Mouse (Mus musculus) mouse embryonic stem cell (cell line): ENCODE data around the gene Speer3.
"Not testable (repeated sequence)": the region's sequence is repeated elsewhere in the genome, so short reads cannot be mapped to it uniquely, and the experiment has no call there.

Source experiments
- in situ Hi-C, 2 experiments: fragments of 300-500 bp; cut with MboI; formaldehyde crosslinking; loops; 1 replicate in 1 of 2; 3 replicates in 1 of 2; pipeline ENCODE4 v1.14.3; 2019 to 2020; ENCODE audit warnings: low sequenced_read_pairs in 2 of 2, low pct_unique_long_range_greater_than_20kb in 1 of 2, mixed read lengths in 1 of 2; ENCODE audit not compliant: unreplicated experiment in 1 of 2

Speer3 gene

GRCm38 (mm10) chr5:13791319-13791718 lies at the start of gene Speer3:
TSS of gene Speer3 (plus strand) at chr5:13791619.
- in situ Hi-C loops = no loop called here

GRCm38 (mm10) chr5:13810496-13810895 lies 19.1 kb downstream of the Speer3 start:
- in situ Hi-C loops = not testable (repeated sequence)

- in situ Hi-C loops = no loop called here
Measured at GRCm38 (mm10) chr5:13825108-13825507, 33.7 kb downstream of the Speer3 start.

GRCm38 (mm10) chr5:13826708-13827107 lies 35.3 kb downstream of the Speer3 start:
- in situ Hi-C loops = no loop called here

DNA sequence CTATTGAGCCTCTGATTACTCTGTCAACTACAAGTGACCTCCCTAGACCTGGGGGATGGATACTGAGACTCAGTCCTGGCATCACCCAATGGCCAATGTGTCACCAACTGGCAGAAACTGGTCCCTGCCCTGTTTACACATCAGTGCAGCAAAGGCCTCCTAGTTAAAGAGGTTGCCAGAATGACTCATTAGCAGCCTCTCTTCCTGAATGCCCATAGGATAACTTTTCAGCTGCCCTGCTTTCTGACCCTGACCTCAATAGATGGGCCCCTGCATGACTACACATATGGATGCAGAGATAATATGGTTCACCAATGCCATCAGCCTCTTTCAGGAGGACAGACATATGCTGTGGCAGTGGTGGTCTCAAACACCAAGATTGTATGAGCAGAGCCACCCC lies 52.9 kb downstream of the Speer3 start:
- in situ Hi-C loops = no loop called here
